Mouse (Mus musculus): ENCODE results near the gene Zap70.

Zap70 gene

DNA sequence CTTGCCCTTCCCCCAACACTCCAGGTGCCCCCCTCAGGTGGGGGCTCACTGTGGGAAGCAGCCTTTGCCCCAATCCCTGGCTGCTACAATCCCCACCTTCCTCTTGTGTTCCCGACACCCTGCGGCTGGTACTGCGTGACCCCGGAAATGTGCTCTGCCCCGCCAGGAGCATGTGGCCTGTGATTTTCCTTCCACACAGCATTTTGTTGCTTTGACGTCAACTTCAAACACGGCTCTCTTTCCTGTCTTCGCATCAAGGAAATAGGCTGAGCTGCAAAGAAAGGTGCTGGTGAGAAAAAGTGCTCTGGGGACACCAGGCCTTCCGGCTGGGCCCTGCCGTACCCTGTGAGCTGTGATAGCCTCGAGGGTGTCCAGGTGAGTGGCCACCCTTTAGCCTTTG lies at the start of gene Zap70:
Gene Zap70, plus strand, starts transcription at position 231 of the 400 bp plus-strand sequence.
- DNase-seq, result no peak

DNA sequence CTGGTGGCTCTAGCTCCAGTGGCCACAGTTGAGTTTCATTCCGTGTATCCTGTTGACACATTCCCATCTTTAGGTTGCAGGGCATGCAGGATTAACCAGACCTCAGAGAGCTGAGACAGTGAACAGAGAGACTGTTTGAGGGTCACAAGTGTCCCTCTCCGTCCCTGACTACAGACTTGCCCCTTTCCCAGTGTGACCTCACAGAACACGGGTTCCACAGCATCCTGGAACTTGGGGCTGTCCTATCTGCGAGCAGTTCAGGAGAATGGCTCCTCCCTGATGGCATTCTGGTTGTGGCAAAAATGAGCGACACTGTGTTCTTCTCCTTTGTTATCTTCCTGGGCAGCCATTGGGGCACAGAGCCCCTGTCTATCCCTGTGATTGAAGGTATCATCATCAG lies 47.3 kb upstream of the Zap70 start, which contains the start of gene Actr1b:
Gene Actr1b, minus strand, starts transcription at position 112 of the 400 bp plus-strand sequence.
- no peak for DNase-seq

DNA sequence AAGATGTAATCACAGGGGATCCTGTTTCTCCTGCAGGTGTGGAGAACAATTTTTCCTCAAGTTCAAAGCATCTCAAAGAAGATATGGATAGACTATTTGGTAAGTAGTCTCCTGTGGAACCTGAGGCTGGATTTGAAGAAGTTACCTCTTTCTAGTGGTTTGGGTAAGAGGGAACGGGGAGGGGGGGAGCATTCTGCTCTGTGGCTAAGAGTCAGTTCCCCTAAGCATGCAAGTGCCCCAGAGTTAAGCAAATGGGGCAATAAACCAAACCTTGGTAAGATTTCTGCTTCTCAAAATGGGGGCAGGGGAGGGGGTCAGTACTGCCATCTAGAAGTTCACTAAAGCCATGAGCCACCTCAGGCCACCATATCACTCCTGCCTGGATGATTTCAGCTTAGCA lies 42.8 kb upstream of the Zap70 start:
- DNase-seq, result no peak

GRCm38 (mm10) chr1:36723146-36724056 lies 38.2 kb upstream of the Zap70 start:
- no peak for DNase-seq

DNA sequence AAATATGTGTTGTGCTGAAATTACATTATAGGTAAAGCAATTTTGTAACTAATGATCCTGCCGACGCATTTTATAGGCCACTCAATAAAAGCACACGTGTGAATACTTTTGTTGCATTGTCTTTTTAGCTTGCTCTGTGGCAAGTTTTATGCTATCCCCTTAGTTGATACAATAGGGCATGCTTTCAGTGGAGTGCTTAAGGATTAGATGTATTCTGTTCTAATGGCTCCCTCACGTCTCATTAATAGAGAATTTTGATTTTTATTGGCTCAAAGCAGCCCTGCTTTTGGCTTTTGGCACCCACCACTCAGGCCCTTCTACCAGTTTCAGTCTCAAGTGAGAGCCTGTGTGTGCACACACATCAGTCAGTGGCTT lies 37.6 kb upstream of the Zap70 start:
- DNase-seq, result no peak

GRCm38 (mm10) chr1:36737300-36737699 lies 24.3 kb upstream of the Zap70 start:
- DNase-seq, result peak; percentile 90

DNA sequence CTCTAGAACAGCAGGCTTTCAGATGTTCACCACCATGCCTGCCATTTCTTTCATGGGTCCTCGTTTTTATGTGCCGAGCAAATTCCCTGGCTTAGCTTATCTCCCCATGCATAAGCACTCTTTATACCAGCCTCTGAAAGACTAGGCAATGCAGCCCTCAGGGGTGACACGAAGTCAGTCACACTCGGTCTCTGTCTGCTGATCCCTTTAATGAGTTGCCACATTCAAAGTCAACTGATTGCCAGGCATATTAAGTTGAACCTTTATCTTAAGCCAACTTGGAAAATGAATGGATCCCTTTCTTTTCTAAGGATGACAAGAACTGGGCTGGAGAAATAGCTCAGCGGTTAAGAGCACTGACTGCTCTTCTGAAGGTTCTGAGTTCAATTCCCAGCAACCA lies 22.4 kb upstream of the Zap70 start:
- no peak for DNase-seq

DNA sequence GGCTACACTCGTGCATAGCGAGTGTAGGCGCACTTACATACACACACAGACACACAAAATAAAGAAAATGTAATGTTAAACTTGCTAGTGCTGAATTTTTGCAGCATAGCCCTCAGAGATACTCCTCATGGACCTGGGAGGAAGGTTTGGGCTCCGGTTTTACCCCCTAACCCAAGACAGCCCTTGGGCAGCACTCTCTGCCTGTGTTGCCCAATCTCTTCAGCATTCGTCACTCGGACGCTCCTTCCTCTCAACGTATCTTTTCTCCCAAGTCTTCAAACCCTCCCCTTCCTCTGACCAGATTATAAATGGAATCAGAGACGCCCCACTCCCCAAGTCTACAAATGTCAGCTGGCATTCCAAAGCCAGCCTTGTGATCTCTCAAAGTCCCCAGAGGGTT lies 18.6 kb upstream of the Zap70 start:
- no peak for DNase-seq

DNA sequence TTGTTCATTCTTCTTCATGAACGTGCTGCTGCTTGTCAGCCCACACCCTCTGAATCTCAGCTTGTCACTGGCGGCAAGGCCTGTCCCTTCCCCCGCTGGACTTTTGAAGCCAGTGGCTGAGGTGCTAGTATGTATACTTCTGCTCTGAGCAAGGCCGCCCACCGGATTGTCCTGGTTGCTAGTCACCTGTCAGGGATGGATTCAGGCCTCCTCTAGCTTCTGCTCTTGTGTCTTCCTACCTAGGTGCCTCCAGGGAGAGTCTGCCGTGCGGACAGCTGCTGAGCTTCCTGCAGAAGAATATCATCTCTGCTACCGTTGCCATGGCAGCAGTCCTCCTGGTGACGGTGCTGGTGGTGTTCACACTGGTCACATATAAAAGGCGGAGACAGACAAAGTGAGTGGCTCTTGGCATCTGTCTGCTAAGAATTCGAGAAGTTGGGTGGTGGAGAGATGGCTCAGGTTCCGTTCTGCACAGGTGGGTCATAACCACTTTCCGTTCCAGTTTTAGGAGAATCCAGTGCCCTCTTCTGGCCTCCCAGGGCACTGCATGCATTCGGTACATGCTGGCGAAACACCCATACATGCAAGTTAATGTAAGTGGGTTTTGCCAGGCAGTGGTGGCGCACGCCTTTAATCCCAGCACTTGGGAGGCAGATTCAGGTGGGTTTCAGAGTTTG lies 17.2 kb upstream of the Zap70 start:
- DNase-seq, result peak; percentile 75

GRCm38 (mm10) chr1:36745661-36746060 lies 15.9 kb upstream of the Zap70 start:
- DNase-seq, result no peak

GRCm38 (mm10) chr1:36746452-36746851 lies 15.1 kb upstream of the Zap70 start:
- peak; percentile 59 for DNase-seq

- no peak for DNase-seq
These were observed 7.5 kb upstream of the Zap70 start for GRCm38 (mm10) chr1:36753932-36754675.

GRCm38 (mm10) chr1:36758553-36758952 lies 3.0 kb upstream of the Zap70 start:
- DNase-seq, result no peak

DNA sequence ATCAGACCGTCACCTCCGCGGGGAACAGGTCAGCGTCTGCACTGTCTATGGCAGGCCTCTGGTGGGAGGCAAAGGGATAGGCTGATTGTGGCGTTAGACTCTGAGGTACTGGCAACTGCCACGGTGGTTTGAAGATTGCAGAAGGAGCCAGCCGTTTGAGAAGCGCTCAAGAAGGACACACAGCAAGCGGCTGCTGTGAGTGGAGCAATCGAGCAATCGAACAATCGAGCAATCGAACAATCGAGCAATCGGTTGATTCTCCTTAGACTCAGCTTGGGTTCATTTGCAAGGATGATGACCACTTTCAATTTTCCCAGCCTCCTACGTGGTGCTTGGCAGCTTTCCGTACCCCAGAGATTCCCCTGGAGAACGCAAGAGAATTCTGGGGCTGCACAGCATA lies 2.5 kb upstream of the Zap70 start:
- no peak for DNase-seq

DNA sequence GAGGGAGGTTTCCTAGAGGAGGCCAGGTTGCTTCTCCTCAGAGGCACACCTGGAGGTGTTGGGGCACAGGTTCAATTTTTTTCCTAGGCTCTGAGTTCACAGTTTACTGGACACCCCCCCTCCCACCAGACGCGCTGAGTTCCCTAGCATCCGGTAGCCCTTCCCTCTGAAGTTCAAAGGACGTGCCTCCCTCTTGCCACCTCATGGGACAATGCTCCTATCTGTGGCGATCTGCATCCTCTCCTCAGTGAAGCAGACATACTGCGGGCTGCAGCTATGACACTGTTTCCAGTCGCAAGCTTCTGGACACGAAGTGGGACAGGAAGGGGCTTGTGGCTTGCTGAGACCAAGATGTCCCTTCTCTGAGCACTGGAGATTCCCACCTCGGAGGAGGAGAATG lies 1.2 kb upstream of the Zap70 start:
- no peak for DNase-seq

DNA sequence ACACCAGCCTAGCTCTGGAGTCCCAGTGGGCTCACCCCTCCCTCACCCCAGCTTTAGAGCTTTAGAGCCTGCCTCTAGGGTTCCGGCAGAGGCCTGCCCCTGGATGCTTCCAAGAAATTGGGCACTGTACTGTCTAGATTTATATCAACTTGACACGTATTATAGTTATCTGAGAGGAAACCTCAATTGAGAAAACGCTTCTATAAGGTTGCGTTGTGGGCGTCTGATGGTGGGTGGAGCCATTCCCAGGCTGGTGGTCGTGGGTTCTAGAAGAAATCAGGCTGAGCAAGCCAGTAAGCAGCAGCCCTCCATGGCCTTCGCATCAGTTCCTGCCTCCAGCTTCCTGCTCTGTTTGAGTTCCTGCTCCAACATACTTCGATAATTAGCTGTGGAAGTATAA lies 537 bp upstream of the Zap70 start:
- DNase-seq, result no peak

DNA sequence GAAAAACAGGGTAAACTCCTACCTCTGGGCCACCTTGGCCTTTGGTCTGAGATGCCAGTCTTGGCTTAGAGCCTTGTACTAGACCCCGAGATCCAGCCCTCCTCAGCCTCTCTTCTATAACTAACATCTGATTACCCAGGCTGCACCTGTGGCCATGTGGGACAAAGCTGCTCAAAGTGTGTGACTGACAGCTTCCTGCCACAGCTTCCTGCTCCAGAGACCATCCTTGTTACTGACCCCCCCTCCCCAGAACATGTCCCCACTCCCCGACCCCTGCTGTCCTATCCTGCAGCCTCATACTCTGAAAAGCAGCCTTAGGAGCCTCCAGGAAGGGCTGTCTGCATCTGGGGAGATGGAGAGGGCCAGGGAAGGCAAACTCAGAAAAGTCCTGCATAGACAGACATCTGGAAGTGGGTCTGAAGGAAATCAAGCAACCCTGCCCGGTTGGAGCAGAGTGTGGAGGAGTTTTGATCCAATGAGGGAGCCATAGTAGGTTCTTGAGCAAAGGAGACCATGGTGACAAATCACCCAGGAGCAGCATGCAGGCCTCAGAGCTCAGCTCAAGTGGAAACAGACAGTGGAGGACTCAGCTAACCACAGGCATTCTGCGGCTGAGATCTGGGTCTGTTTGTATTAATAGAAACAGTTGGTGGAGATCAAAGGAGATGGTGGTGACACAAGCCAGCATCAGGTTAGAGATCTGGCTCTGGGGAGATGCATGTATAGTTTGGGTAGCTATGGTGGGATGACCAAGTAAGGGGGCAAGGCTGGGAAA lies 5.0 kb downstream of the Zap70 start:
- no peak for DNase-seq

DNA sequence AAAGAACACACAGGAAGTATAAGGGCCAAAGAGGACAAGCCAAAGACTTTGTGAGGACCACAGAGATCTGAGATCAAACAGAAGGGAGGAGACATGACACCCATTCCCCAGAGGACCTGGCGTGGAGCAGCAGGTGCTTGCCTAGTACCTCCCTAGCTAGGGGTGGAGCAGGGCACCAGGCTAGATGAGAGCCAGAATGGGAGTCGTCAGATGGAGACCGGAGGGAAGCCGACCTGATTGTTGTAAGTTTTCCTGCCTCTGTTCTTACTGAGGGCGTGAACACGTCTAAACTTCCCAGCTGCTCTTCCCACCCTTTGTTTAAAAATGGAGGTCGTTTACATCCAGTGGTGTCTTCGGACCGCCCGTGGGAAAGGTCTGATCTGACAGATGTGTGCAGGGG lies 5.7 kb downstream of the Zap70 start:
- DNase-seq, result no peak

- DNase-seq, result no peak
These were observed 7.2 kb downstream of the Zap70 start for GRCm38 (mm10) chr1:36768786-36769185.

DNA sequence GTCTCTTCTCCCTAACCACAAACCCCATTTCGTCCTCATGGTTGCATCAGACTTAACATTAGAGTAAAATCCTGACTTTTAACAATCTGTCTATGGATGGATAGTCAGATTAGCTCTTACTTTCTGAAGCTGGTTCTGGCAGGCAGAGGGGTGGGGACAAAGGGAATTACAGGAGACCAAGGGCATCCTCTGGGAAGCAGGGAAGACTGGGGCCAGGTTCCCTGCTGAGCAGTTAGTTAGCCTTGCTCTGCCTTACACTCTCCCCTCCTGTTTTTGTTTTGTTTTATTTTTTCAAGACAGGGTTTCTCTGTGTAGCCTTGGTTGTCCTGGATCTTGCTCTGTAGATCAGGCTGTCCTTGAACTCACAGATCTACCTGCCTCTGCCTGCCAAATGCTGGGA lies 8.4 kb downstream of the Zap70 start:
- no peak for DNase-seq

- no peak for DNase-seq
These were observed 9.4 kb downstream of the Zap70 start for GRCm38 (mm10) chr1:36770998-36771397.

- no peak for DNase-seq
These were observed 10.8 kb downstream of the Zap70 start for GRCm38 (mm10) chr1:36772198-36772934.

Measured in right cerebral cortex, postnatal 4 days (tissue).